Mouse (Mus musculus) small intestine, adult 2 months (tissue): ENCODE results near the gene Colec11.

Source experiments
- CTCF ChIP-seq: fragments of 200-500 bp; IDR thresholded peaks from 2 replicates; pipeline ENCODE4 v1.5.1; 2012; ENCODE audit warnings: low read depth, mild to moderate bottlenecking, control low read depth, inconsistent platforms, low read length, moderate library complexity, mixed read lengths; ENCODE audit not compliant: insufficient replicate concordance, insufficient read length; ENCODE audit errors: extremely low read depth
- POLR2A ChIP-seq: fragments of 200-500 bp; IDR thresholded peaks from 2 replicates; pipeline ENCODE4 v1.6.1; 2012; ENCODE audit warnings: low read depth, mild to moderate bottlenecking, control low read depth, inconsistent platforms, low read length, moderate library complexity

DNA sequence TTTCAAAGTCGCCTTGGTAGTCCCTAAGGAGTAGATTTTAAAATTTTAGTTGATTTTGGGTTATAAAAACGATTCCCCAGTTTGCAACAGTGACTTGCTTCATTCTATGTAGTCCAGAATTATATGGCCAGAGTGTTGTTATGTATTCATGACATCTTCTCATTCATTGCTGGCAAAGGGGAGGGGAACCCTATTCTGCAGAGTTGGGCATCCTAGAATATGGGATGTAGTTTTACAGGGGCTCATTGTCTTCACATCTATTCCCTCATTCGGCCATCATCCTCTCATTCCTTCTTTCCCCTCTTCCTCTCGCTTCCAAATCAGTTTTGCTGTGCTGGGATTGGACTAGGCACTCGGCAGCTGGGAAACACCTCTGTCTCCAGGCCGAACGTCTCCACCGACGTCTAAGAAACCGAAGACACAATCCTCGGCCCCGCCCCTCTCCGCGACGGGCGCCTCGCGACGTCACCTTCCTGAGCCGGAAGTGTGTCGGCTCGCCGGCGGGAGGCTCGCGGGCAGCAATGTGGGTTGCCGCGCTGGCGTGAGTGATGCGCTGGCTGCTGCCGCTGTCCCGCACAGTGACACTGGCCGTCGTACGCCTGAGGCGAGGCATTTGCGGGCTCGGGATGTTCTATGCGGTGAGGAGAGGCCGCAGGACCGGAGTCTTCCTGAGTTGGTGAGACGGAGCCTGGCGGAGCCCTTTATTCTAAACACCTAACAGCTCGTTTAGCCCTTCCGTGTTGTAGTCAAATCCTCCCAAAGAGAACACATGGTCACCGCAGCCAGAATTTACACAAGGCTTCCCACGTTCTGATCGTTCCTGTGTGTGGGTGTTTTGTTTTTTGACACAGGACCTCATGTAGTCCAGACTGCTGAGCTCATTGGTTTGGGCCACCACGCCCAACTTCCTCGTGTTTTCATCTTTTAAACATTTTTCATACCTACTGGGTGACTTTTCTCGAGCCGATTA lies 26.2 kb upstream of the Colec11 start, which contains the start of gene Rnaseh1:
- peak; percentile 56; the same call in 1 of the 2 replicates for TF ChIP-seq POLR2A
- no peak for TF ChIP-seq CTCF
